Mouse (Mus musculus) gastrocnemius, postnatal 25 days (tissue): ENCODE data around the gene Smr2. TPM values are rescaled to one million over a fixed set of nuclear protein-coding genes. Genes with fewer than 3 reads are reported as not detected.
"Not testable (repeated sequence)": the region's sequence is repeated elsewhere in the genome, so short reads cannot be mapped to it uniquely, and the experiment has no call there.

Experiments
- DNase-seq: peaks from one replicate; pipeline ENCODE4 v3.0.0; 2022
- long read RNA-seq, 2 experiments: library from polyadenylated mRNA; stranded (forward); transcript quantifications; one replicate each; pipeline ENCODE4 v2.0.0; 2021
- total RNA-seq, 2 experiments: library from RNA; stranded (reverse); gene quantifications; 1 replicate in 1 of 2; 2 replicates in 1 of 2; pipeline ENCODE4 v1.2.3; 2021

Gene Smr2
- total RNA-seq, result not detected
- long read RNA-seq, experiment 1, result 0 reads
- long read RNA-seq, experiment 2, result 0 reads

GRCm38 (mm10) chr5:88086256-88086655 lies at the start of gene Smr2:
Gene Smr2 (plus strand): TSS chr5:88086556.
- not testable (repeated sequence) for DNase-seq

GRCm38 (mm10) chr5:88111430-88111829 lies 25.1 kb downstream of the Smr2 start, which contains the start of gene Gm11116:
Gene Gm11116 (minus strand): TSS chr5:88111530.
- no peak for DNase-seq

GRCm38 (mm10) chr5:88153999-88154398 lies 67.6 kb downstream of the Smr2 start, which contains the start of gene Gm11115:
Gene Gm11115 (minus strand): TSS chr5:88154099.
- DNase-seq, result no peak

Other genes with a start within 250 kb of the Smr2 start
- not detected for gene Odam, start 201.5 kb upstream of the Smr2 start, total RNA-seq
- gene Csn3, start 161.0 kb upstream of the Smr2 start, total RNA-seq, result not detected
- gene 2310003L06Rik, start 117.1 kb upstream of the Smr2 start, total RNA-seq, result not detected
- not detected for gene Gm28434, start 117.0 kb upstream of the Smr2 start, total RNA-seq
- not detected for gene Cabs1, start 107.1 kb upstream of the Smr2 start, total RNA-seq
- gene Smr3a, start 84.0 kb upstream of the Smr2 start, total RNA-seq, result not detected
- gene Gm11116, start 25.0 kb downstream of the Smr2 start, total RNA-seq, result not detected
- not detected for gene Gm11115, start 67.5 kb downstream of the Smr2 start, total RNA-seq
- gene Gm7714, start 182.4 kb downstream of the Smr2 start, total RNA-seq, result not detected
- gene Prol1, start 230.8 kb downstream of the Smr2 start, total RNA-seq, result not detected